Mouse (Mus musculus): Measurements from ENCODE around the gene Rnf20.

DNA sequence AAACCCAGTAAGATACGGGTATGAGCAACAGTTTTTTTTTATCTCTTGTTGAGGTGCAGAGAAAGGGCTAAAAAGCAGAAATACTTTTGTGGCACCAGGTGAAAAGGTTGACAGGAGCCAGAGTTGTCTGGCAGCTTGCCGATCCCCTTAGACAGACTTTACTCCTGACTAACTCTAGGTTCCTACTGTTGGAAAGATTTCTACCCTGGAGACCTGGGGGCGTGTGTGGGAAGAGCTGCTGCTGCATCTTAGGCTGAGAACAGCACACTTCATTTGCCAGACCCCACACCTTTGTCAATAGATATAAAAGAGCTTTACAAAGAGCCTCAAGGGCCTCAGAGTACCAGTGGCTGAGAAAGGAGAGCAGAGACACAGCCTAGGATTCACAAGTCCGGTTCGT lies 33.0 kb downstream of the Rnf20 start:
- no peak for TF ChIP-seq MAX (IDR thresholded peaks at IDR 0.05)
- TF ChIP-seq MYOD1 (IDR thresholded peaks at IDR 0.05; ENCODE audit: control insufficient read depth, insufficient read length, low read depth), result no peak
- no peak for TF ChIP-seq CTCF (IDR thresholded peaks at IDR 0.05; ENCODE audit: control insufficient read depth, insufficient read depth, insufficient read length)
- no peak for TF ChIP-seq MYOG (IDR thresholded peaks at IDR 0.05; ENCODE audit: control insufficient read depth, extremely low read depth, insufficient read length)
- TF ChIP-seq USF1 (IDR thresholded peaks at IDR 0.05; ENCODE audit: low read depth), result no peak

Data from C2C12 (cell line).